Mouse (Mus musculus): ENCODE results near the gene Kdelr3. TPM values are rescaled to one million over a fixed set of nuclear protein-coding genes. Genes with fewer than 3 reads are reported as not detected.

Gene Kdelr3
- polyA plus RNA-seq (2012; rRNA removed): 2.5 and 3.4 TPM in 2 replicates

GRCm38 (mm10) chr15:79516171-79517096 is at the start of gene Kdelr3:
TSS of gene Kdelr3 (plus strand) at chr15:79516411.

GRCm38 (mm10) chr15:79504707-79505452 is 11.3 kb upstream of the Kdelr3 start, which contains the start of gene Kcnj4:
TSS of gene Kcnj4 (minus strand) at chr15:79505241.

GRCm38 (mm10) chr15:79546410-79547288 is 30.4 kb downstream of the Kdelr3 start, which contains the start of gene Ddx17:
TSS of gene Ddx17 (minus strand) at chr15:79546741.

Other genes starting within 250 kb of the Kdelr3 start
- gene Baiap2l2, start 230.9 kb upstream of the Kdelr3 start, polyA plus RNA-seq (2012; rRNA removed): 3.3 and 3.4 TPM in 2 replicates
- 8.4 and 10.3 TPM in 2 replicates for gene Pla2g6, start 188.0 kb upstream of the Kdelr3 start, polyA plus RNA-seq (2012; rRNA removed)
- 2.3 and 2.5 TPM in 2 replicates for gene Maff, start 169.8 kb upstream of the Kdelr3 start, polyA plus RNA-seq (2012; rRNA removed)
- gene Tmem184b, start 112.8 kb upstream of the Kdelr3 start, polyA plus RNA-seq (2012; rRNA removed): 6.5 and 6.6 TPM in 2 replicates
- 9.3 and 9.7 TPM in 2 replicates for gene Csnk1e, start 60.8 kb upstream of the Kdelr3 start, polyA plus RNA-seq (2012; rRNA removed)
- 0.01 TPM in 1 of 2 replicates, not detected in the other for gene Kcnj4, start 11.2 kb upstream of the Kdelr3 start, polyA plus RNA-seq (2012; rRNA removed)
- 99.7 and 119 TPM in 2 replicates for gene Ddx17, start 30.3 kb downstream of the Kdelr3 start, polyA plus RNA-seq (2012; rRNA removed)
- 0.37 and 0.56 TPM in 2 replicates for gene Dmc1, start 88.7 kb downstream of the Kdelr3 start, polyA plus RNA-seq (2012; rRNA removed)
- 0.47 and 0.58 TPM in 2 replicates for gene Fam227a, start 142.5 kb downstream of the Kdelr3 start, polyA plus RNA-seq (2012; rRNA removed)
- gene Cby1, start 142.8 kb downstream of the Kdelr3 start, polyA plus RNA-seq (2012; rRNA removed): 5.4 and 5.5 TPM in 2 replicates
- gene Tomm22, start 154.4 kb downstream of the Kdelr3 start, polyA plus RNA-seq (2012; rRNA removed): 59.4 and 75.8 TPM in 2 replicates
- gene Josd1, start 171.5 kb downstream of the Kdelr3 start, polyA plus RNA-seq (2012; rRNA removed): 17.7 and 22.5 TPM in 2 replicates
- 20.3 and 25.3 TPM in 2 replicates for gene Gtpbp1, start 174.4 kb downstream of the Kdelr3 start, polyA plus RNA-seq (2012; rRNA removed)
- 5.3 and 6.8 TPM in 2 replicates for gene Sun2, start 226.1 kb downstream of the Kdelr3 start, polyA plus RNA-seq (2012; rRNA removed)